Mouse (Mus musculus): ENCODE results near the gene Adgrb2. TPM values are rescaled to one million over a fixed set of nuclear protein-coding genes. Genes with fewer than 3 reads are reported as not detected.

Adgrb2 gene
- total and polyA plus RNA-seq, 2 experiments: 0.06 TPM; not detected in 1

DNA sequence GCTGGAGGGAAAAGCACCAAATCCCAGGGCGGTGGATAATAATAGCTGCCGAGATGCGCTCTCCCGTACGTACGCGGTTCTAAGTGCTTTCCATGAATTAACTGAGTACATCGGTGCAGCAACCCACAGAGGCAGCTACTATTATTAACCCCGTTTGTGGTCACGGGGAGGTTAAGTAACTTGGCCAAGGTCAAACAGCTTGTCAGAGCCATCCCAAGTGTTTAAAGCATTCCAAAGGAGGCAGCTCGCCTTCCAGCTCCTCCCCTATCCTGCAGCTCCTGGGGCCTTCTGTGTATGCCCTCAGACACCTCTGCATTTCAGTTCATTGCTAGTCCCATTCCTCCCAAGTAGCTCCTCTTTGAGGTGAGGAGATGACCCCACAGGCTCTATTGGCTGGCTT is 19.4 kb upstream of the Adgrb2 start:
- H3K79me2 ChIP-seq (ENCODE audit: control insufficient read depth, insufficient read depth, low read length): no peaks in the 10 kb centered on the region
- 79% methylated on average over 11 of the region's 11 CpGs for WGBS
- no peaks in the 10 kb centered on the region for H3K4me1 ChIP-seq (ENCODE audit: control insufficient read depth, insufficient read depth, low read length)
- TF ChIP-seq CTCF (IDR thresholded peaks at IDR 0.05; ENCODE audit: low read depth, low read length): no peak
- no peak for TF ChIP-seq POLR2A (IDR thresholded peaks at IDR 0.05; ENCODE audit: extremely low read depth, insufficient read depth, low read length)
- no peak overlapping the region for H3K4me3 ChIP-seq (ENCODE audit: insufficient read depth, low read depth, low read length)
- no peak overlapping the region for H3K9ac ChIP-seq (ENCODE audit: low read depth, low read length)
- no peaks in the 10 kb centered on the region for H3K36me3 ChIP-seq (ENCODE audit: control insufficient read depth, insufficient read depth, low read length)
- DNase-seq (ENCODE audit: extremely low read depth, low read depth, low spot score): no peak
- H3K27me3 ChIP-seq (ENCODE audit: control insufficient read depth, insufficient read depth, low read length): 0 out of 2 replicates have a peak, but pooled peaks cover 2% of the 10 kb centered on the region
- no peak overlapping the region for H3K27ac ChIP-seq (replicated peaks; ENCODE audit: insufficient read depth, low read depth, low read length)

DNA sequence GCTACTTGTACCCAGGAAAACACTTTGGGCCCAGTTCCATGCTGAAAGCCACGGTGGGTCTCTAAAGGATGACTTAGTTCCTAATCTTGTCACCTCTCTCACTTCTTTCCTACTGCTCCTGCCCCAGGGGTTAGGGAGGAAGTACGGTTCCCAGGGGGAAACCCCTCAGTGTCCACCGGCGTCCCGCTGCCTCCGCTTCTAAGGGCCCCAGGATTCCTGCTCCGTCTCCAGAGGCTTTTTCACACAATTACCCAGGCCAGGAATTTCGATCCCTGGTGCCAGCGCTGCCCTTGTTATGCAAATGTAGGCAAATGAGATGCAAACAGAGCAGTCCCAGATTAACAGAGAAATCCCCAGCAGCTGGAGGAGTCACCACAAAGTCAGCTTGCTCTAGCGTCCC is 18.5 kb upstream of the Adgrb2 start:
- DNase-seq (ENCODE audit: extremely low read depth, low read depth, low spot score): no peak
- 0 out of 2 replicates have a peak, but pooled peaks cover 2% of the 10 kb centered on the region for H3K27me3 ChIP-seq (ENCODE audit: control insufficient read depth, insufficient read depth, low read length)
- H3K27ac ChIP-seq (replicated peaks; ENCODE audit: insufficient read depth, low read depth, low read length): no peak overlapping the region
- no peak overlapping the region for H3K9ac ChIP-seq (ENCODE audit: low read depth, low read length)
- no peaks in the 10 kb centered on the region for H3K4me1 ChIP-seq (ENCODE audit: control insufficient read depth, insufficient read depth, low read length)
- whole genome bisulfite sequencing: 47% methylated on average over 10 of the region's 10 CpGs
- no peak overlapping the region for H3K4me3 ChIP-seq (ENCODE audit: insufficient read depth, low read depth, low read length)
- TF ChIP-seq CTCF (IDR thresholded peaks at IDR 0.05; ENCODE audit: low read depth, low read length) (no peak), POLR2A (IDR thresholded peaks at IDR 0.05; ENCODE audit: extremely low read depth, insufficient read depth, low read length) (no peak)
- no peaks in the 10 kb centered on the region for H3K36me3 ChIP-seq (ENCODE audit: control insufficient read depth, insufficient read depth, low read length)
- H3K79me2 ChIP-seq (ENCODE audit: control insufficient read depth, insufficient read depth, low read length): no peaks in the 10 kb centered on the region

DNA sequence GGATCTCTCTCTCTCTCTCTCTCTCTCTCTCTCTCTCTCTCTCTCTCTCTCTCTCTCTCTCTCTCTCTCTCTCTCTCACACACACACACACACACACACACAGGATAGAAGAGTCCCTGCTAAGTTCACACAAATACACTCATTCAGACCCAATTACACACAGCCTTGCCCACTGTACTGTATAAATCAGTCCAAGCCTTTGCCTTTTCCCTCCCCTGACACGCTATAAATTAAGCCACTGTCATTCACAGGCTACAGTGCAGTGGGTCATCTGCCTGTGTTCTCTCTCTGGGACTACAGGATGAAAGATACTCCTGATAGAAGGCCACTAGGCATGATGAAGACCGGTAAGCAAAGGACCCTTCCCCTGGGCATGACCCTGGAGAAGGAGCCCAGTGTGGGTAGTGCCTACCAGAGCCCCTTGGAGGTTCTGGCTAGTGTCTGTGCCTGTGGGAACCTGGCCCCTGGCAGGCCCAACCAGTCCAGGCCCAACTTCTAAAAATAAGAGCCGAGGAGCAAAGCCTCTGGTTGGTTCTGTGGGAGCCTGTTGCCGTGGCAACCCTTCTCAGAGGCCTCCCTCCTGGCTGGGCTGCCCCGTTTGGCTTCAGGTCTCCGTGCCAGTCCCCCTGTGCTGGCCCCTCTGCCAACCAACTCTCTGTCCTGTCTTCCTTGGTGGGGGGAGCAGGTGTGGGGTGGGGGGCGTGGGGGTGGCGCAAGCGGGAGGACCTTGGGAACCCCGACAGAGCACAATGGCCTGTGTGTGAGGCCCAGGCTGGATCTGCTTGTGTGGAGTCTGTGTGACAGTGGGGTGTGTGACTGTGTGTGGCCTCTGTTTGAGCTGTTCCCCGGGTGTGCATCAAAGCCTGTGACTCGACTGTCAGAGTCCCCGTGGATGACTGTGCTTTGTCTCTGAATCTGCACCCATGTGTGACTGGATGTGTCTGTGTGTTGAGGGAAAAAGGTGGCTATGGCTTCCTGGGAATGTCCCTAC is 17.4 kb upstream of the Adgrb2 start:
- Histone ChIP-seq H3K27ac (replicated peaks; ENCODE audit: insufficient read depth, low read depth, low read length) (no peak overlapping the region), H3K4me3 (ENCODE audit: insufficient read depth, low read depth, low read length) (no peak overlapping the region), H3K4me1 (ENCODE audit: control insufficient read depth, insufficient read depth, low read length) (no peaks in the 10 kb centered on the region), H3K27me3 (ENCODE audit: control insufficient read depth, insufficient read depth, low read length) (0 out of 2 replicates have a peak, but pooled peaks cover 5% of the 10 kb centered on the region), H3K9ac (ENCODE audit: low read depth, low read length) (no peak overlapping the region), H3K79me2 (ENCODE audit: control insufficient read depth, insufficient read depth, low read length) (no peaks in the 10 kb centered on the region), H3K36me3 (ENCODE audit: control insufficient read depth, insufficient read depth, low read length) (no peaks in the 10 kb centered on the region)
- no peak for DNase-seq (ENCODE audit: extremely low read depth, low read depth, low spot score)
- 66% methylated on average over 13 of the region's 13 CpGs for WGBS
- TF ChIP-seq CTCF (IDR thresholded peaks at IDR 0.05; ENCODE audit: low read depth, low read length) (no peak), POLR2A (IDR thresholded peaks at IDR 0.05; ENCODE audit: extremely low read depth, insufficient read depth, low read length) (no peak)

DNA sequence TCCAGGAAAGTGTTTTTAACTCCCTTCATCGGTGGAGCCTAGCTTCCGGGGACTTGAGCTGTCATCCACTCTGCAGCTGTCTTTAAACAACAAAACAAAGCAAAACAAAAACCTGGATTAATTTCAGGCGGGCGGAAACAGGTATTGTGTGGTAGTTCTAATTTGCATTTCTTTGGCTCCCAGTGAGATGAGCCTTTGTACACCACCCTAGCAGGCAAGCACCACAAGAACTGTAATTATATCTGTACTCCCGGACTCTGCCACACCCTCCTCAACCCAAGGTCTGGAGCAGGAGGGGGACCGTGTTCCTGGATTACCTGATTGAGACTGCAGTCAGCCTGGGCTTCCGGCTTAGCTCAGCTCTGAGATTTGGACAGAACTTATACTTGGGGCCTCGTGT is 14.5 kb upstream of the Adgrb2 start:
- H3K9ac ChIP-seq (ENCODE audit: low read depth, low read length): no peak overlapping the region
- no peaks in the 10 kb centered on the region for H3K79me2 ChIP-seq (ENCODE audit: control insufficient read depth, insufficient read depth, low read length)
- no peak for DNase-seq (ENCODE audit: extremely low read depth, low read depth, low spot score)
- 0 out of 2 replicates have a peak, but pooled peaks cover 5% of the 10 kb centered on the region for H3K27me3 ChIP-seq (ENCODE audit: control insufficient read depth, insufficient read depth, low read length)
- no peak overlapping the region for H3K4me3 ChIP-seq (ENCODE audit: insufficient read depth, low read depth, low read length)
- no peaks in the 10 kb centered on the region for H3K36me3 ChIP-seq (ENCODE audit: control insufficient read depth, insufficient read depth, low read length)
- 78% methylated on average over 8 of the region's 8 CpGs for WGBS
- no peaks in the 10 kb centered on the region for H3K4me1 ChIP-seq (ENCODE audit: control insufficient read depth, insufficient read depth, low read length)
- no peak overlapping the region for H3K27ac ChIP-seq (replicated peaks; ENCODE audit: insufficient read depth, low read depth, low read length)
- TF ChIP-seq POLR2A (IDR thresholded peaks at IDR 0.05; ENCODE audit: extremely low read depth, insufficient read depth, low read length) (no peak), CTCF (IDR thresholded peaks at IDR 0.05; ENCODE audit: low read depth, low read length) (no peak)

DNA sequence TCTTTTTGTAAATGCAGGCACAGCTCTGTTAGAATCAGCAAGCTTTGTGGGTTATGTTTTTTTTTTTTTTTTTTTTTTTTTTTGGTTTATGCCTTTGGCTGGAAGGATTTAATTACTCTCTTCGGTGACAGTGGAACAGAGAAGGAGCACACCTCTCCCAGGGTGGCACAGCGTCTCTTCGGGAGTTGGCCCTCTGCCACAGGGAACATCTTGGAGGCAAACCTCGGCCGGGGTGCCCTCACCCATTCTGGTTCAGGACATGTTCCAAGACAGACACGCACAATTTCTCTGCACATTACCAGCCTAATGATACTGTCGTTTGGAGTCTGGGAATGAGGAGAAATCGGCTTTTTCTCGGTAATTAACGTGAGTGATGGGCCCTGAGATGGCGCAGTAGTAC is 13.8 kb upstream of the Adgrb2 start:
- no peak for DNase-seq (ENCODE audit: extremely low read depth, low read depth, low spot score)
- Histone ChIP-seq H3K4me1 (ENCODE audit: control insufficient read depth, insufficient read depth, low read length) (no peaks in the 10 kb centered on the region), H3K27me3 (ENCODE audit: control insufficient read depth, insufficient read depth, low read length) (0 out of 2 replicates have a peak, but pooled peaks cover 5% of the 10 kb centered on the region), H3K4me3 (ENCODE audit: insufficient read depth, low read depth, low read length) (no peak overlapping the region), H3K36me3 (ENCODE audit: control insufficient read depth, insufficient read depth, low read length) (no peaks in the 10 kb centered on the region), H3K27ac (replicated peaks; ENCODE audit: insufficient read depth, low read depth, low read length) (no peak overlapping the region), H3K9ac (ENCODE audit: low read depth, low read length) (no peak overlapping the region), H3K79me2 (ENCODE audit: control insufficient read depth, insufficient read depth, low read length) (no peaks in the 10 kb centered on the region)
- 89% methylated on average over 11 of the region's 11 CpGs for WGBS
- no peak for TF ChIP-seq POLR2A (IDR thresholded peaks at IDR 0.05; ENCODE audit: extremely low read depth, insufficient read depth, low read length)
- no peak for TF ChIP-seq CTCF (IDR thresholded peaks at IDR 0.05; ENCODE audit: low read depth, low read length)

DNA sequence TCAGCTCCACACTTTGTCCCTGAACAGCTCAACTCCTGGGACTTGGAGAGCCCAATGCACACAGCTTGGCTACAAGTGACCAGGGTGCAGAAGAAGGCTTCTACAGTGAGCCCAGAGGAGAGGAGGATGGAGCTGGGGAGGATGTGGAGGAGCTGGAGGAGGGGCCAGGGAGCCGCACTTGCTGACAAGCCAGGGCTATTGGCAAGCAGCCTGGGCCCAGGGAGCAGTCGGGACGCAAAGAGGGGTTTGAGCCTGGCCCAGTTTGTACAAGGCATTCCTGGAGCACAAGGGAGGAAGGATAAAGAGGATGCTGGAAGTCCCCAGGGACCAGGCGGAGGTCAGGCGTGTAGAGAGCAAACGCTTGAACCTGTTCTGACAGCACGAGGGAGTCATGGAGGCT is 12.7 kb upstream of the Adgrb2 start:
- Histone ChIP-seq H3K36me3 (ENCODE audit: control insufficient read depth, insufficient read depth, low read length) (no peaks in the 10 kb centered on the region), H3K27ac (replicated peaks; ENCODE audit: insufficient read depth, low read depth, low read length) (no peak overlapping the region), H3K9ac (ENCODE audit: low read depth, low read length) (no peak overlapping the region), H3K79me2 (ENCODE audit: control insufficient read depth, insufficient read depth, low read length) (no peaks in the 10 kb centered on the region), H3K27me3 (ENCODE audit: control insufficient read depth, insufficient read depth, low read length) (0 out of 2 replicates have a peak, but pooled peaks cover 3% of the 10 kb centered on the region), H3K4me1 (ENCODE audit: control insufficient read depth, insufficient read depth, low read length) (no peaks in the 10 kb centered on the region), H3K4me3 (ENCODE audit: insufficient read depth, low read depth, low read length) (no peak overlapping the region)
- TF ChIP-seq CTCF (IDR thresholded peaks at IDR 0.05; ENCODE audit: low read depth, low read length) (no peak), POLR2A (IDR thresholded peaks at IDR 0.05; ENCODE audit: extremely low read depth, insufficient read depth, low read length) (no peak)
- WGBS: 36% methylated on average over 7 of the region's 7 CpGs
- no peak for DNase-seq (ENCODE audit: extremely low read depth, low read depth, low spot score)

All from liver, adult 2 months (tissue).